Mouse (Mus musculus) liver, postnatal 0 days (tissue): ENCODE data around the gene Clcnka.

Source experiments
- CTCF ChIP-seq: sonication (generic); IDR thresholded peaks from 2 replicates; pipeline ENCODE4 v1.5.1; 2016; ENCODE audit warnings: antibody characterized with exemption, low read depth
- EP300 ChIP-seq: IDR thresholded peaks from 2 replicates; pipeline ENCODE4 v1.6.1; 2016; ENCODE audit warnings: antibody characterized with exemption, low read depth, mild to moderate bottlenecking

- TF ChIP-seq CTCF (no peak), EP300 (no peak)
These were observed 25.3 kb upstream of the Clcnka start for GRCm38 (mm10) chr4:141423691-141424431.
